Mouse (Mus musculus): ENCODE measurements around the gene Atg9b.

Gene Atg9b

DNA sequence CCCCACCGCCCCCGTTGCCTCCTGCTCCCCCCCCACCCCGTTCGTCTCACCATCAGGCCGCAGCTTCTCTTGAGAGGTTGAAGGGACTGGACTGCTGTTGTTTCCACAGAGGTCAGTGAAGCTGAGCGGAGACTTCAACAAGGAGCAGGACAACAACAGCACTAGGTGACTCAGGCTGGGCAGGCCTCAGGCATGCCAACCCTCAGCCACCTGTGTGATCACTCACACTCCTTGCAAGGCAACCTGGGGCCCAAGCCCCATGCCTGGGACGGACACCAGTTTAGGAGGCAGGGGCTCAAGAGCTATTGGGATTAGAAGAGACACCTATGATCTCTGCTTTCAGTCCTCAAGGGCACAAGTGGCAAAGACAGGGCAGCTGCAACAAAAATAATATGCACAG lies at the start of gene Atg9b:
Gene Atg9b (minus strand): TSS at position 280 of the 400 bp plus-strand sequence.
- in situ Hi-C loops (cut with MboI, MseI) = loop anchor here (10.0 kb wide), 2 partner anchors 293 to 597 kb away; partner anchors contain the start of gene Nub1

DNA sequence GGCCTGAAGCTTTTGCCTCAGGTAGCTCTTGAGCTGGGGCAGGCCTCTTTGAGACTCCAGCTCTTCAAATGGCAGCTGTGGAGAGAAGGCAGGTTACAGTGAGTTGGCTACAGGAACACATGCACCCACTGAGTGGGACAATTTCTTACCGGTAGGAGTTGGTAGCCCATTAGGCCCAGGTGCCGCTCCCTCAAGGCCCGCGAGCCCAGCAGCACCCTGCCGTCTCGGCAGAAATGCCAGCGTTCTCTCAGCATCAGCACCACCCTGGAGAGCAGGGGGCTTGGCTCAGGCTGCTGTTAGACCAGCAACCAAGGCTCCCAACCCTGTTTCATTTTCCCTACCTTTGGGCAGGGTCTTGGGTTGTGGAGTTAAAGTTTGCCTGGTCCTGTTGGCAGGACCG lies 49.2 kb upstream of the Atg9b start:
- in situ Hi-C loops (cut with MboI, MseI) = no loop called here

DNA sequence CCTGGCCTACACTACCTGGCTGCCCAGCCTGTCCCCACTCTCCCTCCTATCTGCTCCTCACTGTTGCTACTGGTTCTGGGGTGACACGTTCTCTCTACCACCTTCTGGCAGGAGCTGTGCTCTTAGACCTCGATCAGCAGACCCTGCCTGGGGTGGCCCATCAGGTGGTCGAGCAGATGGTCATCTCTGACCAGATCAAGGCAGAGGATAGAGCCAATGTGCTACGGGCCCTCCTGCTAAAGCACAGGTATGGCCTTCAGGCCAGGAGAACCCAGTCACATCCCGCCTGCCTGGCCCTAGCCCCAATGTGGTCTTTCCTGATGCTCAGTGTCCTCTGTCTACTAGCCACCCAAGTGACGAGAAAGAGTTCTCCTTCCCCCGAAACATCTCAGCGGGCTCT lies 42.0 kb upstream of the Atg9b start:
- in situ Hi-C loops (cut with MboI, MseI) = no loop called here

DNA sequence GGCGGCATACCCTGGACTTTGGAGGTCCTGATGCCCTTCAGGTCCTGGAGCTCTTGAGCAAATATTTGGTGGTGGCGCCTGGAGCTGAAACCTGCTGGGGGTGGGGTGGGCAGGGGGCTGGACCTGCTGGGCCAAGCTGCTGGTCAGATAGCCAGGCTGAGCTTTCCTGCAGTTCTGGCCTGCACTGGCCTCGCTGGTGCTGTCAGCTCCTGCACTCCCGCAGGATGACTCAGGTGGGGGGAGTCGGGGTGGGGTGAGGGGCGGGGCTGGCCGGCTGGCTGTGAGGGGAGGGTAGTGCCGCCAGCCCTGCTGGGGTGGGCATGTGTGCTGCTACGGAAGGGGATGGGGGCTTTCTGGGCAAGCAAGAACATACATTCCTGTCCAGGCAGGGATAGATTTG lies 36.7 kb upstream of the Atg9b start:
- in situ Hi-C loops (cut with MboI, MseI) = no loop called here

DNA sequence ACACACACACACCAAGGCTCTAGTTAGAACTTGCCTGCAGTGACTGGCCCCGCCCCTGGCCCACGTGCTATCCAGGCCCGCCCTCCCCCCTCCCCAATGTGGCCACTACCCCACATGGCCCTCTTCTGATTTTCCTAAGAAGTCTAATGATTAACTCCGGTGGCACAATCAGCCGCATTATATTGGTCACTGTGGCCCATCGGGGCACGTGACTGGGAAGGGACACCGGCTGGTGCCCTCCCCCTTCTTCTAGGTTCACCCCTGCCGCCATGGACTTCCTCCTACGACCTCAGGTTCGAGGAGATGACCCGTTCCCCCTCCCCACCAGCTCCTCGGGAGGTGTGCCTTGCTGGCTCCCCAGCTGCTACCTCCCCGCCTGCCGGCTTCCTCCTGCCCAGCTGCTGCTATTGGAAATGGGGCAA lies 36.0 kb upstream of the Atg9b start:
- in situ Hi-C loops (cut with MboI, MseI) = no loop called here

- in situ Hi-C loops (cut with MboI, MseI) = no loop called here
Measured at GRCm38 (mm10) chr5:24427285-24427633, 35.3 kb upstream of the Atg9b start.

DNA sequence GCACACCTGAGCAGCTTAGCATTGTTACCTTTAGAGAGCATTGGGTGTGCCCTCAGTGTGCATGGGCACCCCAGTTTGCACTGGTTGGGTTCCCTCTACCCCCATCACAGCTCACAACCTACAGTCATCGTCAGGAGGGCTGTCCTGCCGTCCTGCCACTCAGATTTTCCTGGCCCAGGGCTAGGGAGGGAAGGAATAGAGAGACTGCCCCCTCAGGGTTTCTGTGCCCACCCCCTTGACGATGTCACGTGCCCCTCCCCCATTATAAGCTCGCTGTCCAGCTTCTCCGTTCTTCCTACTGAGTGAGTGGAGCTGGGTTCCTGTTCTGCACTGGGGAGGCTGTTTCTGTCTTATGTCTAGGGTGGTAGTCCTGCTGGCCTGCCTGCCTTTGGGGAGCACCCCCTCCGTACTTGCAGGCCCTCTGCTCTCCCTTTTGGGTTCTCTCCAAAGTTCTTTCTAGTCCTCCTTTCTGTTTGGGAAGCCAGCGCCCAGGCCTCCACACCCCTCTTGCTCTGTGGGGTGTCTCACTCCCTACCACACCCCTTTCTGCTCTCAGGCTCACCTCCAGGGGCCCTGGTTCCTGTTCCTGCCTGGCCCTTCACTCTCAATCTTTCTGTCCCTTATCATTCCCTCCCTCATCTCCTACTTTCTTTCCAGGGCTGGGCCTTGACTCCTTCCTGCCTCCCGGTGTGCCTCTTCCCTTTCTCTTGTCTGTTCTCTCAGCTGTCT lies 34.8 kb upstream of the Atg9b start:
- in situ Hi-C loops (cut with MboI, MseI) = no loop called here

DNA sequence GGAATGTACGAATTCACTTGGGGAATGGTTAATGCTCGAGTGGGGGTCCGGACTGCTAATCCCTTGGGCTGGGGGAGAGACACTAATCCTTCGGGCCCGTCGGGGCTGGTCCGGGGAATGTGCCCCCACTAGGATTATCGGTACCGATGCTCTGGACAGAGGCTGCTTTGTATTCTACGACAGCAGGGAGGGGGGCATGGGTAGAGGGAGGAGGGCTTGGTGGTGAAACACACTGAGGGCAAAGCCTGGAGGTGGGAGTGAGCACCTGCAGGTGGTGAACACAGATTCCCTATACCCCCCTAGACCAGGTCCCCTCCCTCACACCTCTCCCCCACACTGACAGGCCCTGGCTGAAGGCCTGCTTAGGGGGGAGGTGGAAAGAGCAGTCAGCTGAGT lies 34.1 kb upstream of the Atg9b start:
- in situ Hi-C loops (cut with MboI, MseI) = no loop called here

- in situ Hi-C loops (cut with MboI, MseI) = no loop called here
Measured at GRCm38 (mm10) chr5:24425421-24426036, 33.6 kb upstream of the Atg9b start.

- in situ Hi-C loops (cut with MboI, MseI) = no loop called here
Measured at GRCm38 (mm10) chr5:24424861-24425411, 33.0 kb upstream of the Atg9b start.

DNA sequence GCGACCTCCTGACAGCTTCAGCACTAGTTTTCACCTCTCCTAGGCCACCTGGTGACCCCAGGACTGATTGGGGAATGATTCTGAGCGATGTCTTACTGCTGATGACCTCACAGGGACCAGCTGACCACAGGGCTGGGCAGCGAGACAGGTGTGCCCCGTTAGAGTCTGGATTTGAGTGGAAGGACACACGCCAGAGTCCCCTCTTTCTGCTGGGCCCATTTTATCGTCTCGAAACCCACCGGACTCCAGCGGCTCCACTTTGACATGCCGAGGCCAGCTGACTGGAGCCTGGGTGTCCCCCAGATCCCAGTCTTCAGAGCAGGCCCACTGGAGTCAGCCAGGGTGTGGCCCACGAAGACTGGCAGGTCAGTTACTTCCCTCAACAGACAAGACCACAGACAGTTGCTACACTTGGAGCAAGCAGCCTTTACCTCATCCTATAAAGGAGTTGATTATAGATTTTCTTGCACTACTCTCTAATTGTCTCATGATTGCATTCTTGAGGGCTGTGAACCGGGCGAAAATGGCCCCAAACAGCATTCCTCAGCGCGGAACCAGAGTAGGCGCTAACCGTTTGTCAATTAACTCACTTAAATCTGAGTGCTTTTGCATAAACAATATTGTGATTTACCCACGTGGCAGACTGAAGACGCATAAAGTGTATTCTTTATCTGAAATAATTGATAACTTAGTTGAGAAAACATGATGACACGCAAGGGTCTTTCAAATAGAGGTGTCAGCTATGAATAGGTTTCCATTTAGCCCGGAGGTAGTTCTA lies 32.2 kb upstream of the Atg9b start:
- in situ Hi-C loops (cut with MboI, MseI) = no loop called here

DNA sequence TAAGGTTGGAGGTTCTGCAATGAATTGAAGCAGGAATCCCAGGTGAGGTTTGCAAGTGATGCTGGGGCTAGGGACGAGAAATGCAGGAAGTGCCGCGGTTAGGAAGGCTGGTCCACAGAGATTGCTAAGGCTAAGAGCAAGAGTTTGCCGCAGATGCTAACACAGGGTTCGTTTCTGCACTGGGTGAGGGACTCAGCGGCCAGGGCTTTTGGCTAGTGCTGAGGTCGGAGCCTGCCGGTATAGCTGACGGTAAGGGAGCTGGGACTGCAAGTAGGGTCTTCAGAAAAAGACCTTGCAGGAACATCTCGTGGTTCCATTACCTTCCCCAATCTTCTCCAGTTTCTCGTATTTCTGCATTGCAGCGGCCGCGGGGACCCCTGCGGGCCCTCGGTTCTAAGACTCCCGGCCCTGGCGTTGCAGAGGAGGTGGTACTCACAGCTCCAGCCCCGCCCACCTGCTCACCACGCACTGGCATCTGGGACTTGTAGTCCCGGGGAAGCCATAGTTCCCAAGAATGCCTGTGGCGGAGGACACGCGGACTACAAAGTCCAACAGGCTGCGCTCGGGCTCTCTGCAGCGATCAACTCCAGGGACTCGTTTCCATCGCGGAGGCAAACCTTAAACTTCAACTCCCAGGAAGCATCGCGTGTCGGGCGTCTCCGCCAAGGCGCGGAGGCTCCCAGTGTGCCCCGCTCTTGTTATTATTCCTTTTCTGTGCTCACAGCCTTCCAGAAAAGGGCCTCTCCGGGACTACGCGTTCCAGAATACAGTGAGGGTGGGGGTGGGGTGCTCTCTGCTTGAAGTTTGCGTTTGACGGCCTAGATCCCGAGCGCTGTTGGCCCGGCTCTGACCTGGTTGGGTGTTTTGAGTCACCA lies 31.4 kb upstream of the Atg9b start, which contains the start of the genes Cdk5 and Slc4a2:
Gene Cdk5 (minus strand): TSS at position 402 of the 875 bp plus-strand sequence.
Gene Slc4a2 (plus strand): TSS at position 709 of the 875 bp plus-strand sequence.
- in situ Hi-C loops (cut with MboI, MseI) = no loop called here

DNA sequence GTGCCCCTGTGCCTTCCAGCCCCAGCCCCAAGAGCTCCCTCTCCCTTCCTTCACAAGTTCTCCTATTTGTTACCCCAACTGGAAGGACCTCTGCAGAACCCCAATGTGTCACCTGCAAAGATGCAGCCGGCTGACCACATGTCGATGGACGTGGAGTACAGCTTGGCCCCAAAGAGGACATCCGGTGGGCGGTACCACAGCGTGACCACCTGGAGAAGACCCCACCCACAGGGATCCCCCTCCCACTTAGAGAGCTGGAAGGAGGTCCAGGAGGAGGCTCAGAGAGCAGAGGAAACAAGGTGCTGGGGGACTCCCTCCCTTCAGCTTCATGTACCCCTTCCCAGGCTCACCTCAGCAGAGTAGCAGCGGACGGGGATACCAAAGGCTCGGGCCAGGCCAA lies 28.4 kb upstream of the Atg9b start:
- in situ Hi-C loops (cut with MboI, MseI) = no loop called here

DNA sequence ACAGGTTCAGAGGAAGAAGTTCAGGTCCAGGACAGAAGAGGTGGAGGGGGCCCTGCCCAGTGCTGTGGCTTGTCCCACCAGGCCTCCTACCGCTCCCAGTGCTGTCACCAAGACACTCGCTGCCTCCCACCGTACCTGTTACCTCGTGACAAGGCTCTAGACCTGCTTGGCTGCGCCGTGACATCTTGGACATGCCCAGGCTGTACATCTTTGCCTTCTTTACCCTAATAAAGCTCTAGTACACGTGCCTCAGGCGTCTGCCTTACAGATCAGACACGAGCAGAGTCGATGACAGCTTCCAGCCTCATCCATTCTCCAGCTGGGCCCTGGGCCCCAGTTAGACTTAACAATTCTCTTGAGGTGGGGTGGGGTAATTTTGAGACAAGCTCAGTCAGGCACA lies 25.6 kb upstream of the Atg9b start:
- in situ Hi-C loops (cut with MboI, MseI) = no loop called here

GRCm38 (mm10) chr5:24416222-24416736 lies 24.3 kb upstream of the Atg9b start:
- in situ Hi-C loops (cut with MboI, MseI) = no loop called here

GRCm38 (mm10) chr5:24413938-24414337 lies 22.0 kb upstream of the Atg9b start:
- in situ Hi-C loops (cut with MboI, MseI) = no loop called here

DNA sequence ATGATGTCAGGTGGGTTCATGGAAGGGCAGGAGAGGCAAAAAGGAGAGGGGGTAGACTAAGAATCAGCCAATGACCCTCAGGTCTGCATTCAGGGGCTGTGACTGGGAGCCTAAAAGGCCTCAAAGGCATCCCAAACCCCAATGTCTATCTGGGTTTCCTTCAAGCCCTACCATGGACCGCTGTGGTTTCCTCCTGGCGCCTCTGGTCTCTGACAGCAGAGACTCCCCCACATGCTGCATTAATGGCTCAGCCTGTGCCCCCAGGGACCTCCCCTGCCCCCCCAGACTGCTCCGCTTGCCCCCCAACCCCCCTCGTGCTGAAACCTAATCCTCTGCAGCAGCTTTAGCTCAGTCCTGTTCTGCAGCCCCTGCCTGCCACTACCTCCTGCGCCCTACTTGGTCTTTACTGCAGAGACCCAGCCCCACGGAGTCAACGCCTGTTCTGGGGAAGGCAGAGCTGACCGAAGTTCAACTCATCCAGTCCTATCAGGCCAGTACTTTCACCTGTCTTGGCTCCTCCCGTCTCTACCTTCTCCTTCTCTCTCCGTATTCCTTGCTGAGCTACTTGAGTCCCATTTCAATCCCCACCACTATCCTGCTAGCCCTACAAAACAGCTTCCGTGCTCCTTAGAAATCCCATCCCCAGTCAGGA lies 21.2 kb upstream of the Atg9b start, which contains the start of gene Asic3:
Gene Asic3 (plus strand): TSS at position 351 of the 652 bp plus-strand sequence.
- in situ Hi-C loops (cut with MboI, MseI) = no loop called here

DNA sequence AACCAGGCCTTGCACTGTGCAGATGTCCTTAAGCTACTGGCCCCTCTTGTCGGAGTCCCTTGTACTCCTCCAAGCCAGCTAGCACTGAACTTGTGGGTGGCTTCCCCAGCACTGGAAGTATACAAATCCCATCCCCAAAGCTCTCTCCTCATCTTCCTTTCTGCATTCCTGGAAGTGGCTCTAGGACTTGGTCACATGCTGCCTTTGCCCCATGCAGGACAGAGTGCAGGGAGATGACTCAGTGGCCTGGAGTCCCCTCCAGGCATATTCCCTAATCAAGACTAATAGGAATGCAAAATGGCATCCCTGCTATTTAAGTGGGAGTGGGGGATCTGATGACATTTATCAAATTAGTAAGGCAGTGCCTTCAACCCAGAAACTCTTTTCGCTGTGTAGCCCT lies 20.1 kb upstream of the Atg9b start:
- in situ Hi-C loops (cut with MboI, MseI) = no loop called here

GRCm38 (mm10) chr5:24409466-24409865 lies 17.5 kb upstream of the Atg9b start:
- in situ Hi-C loops (cut with MboI, MseI) = no loop called here

- in situ Hi-C loops (cut with MboI, MseI) = no loop called here
Measured at GRCm38 (mm10) chr5:24408651-24409050, 16.7 kb upstream of the Atg9b start.
